Mouse (Mus musculus) gastrocnemius, adult 18-20 months (tissue): Measurements from ENCODE around the gene Depdc1b. TPM values are rescaled to one million over a fixed set of nuclear protein-coding genes. Genes with fewer than 3 reads are reported as not detected.

Experiments used
- DNase-seq: peaks from one replicate; pipeline ENCODE4 v3.0.0; 2021; ENCODE audit warnings: low spot score
- total RNA-seq, 2 experiments: library from RNA; stranded (reverse); gene quantifications; 2 replicates each; pipeline ENCODE4 v1.2.3; 2021

Gene Depdc1b
- total RNA-seq, 2 experiments from 2014 or later = not detected

DNA sequence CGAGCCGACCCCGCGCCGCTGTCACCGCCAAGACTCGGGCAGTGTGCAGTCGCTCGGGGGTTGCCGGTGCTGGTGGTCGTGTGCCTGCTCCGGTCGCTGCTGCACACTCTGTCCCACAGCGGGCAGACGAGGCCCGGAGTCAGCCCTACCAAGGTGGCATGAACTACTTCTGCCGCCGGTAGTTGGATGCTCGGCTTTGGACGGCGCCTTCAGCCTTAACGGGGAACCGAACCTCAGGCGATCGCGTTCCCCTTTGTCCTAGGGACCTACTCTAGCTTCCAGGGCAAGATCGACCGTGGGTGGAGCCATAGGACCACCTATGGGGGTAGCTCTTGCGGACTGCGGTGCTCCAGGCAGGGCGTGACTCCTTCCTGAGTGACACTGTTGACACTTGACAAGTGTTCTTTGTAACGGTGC lies 363 bp downstream of the Depdc1b start:
- no peak for DNase-seq

- DNase-seq = no peak
Measured at GRCm38 (mm10) chr13:108317414-108317813, 1.3 kb downstream of the Depdc1b start.

DNA sequence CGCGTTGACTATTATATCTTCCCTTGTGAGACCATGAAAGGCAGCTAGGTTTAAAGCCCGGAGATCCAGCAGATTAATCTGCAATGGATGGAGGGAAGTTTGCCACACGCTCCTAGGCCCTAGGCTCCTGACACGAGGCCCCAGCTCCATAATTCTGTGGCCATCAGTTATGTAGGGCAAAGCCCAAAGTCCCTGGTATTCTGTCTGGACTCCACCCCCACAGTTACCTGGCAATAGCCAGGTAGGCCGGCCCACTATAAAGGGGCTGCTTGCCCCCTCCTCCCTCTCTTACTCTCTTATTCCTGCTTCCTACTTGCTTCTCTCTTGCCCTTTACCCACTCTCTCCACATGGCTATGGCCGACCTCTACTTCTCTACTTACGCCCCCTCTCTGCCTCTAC lies 2.9 kb downstream of the Depdc1b start:
- no peak for DNase-seq

- DNase-seq = no peak
Measured at GRCm38 (mm10) chr13:108320216-108320615, 4.1 kb downstream of the Depdc1b start.

DNA sequence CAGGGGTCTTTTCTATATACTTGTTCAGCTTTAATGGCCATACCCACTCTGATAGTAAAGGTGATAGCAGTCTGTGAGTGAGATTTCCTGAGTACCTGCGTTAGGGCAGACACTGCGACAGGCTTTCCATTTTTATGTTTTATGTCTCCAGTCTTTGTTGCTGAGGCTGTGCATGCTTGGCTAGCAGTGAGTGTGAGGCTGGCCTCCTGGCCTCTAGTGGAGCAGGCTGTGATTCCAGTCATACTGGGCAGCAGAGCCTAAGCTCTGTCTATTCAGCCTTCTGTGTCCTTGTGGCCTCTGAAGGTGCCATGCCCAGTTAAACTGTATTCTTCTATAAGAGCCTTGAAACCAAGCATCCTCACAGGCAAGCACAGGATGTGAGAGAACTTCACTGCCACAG lies 6.3 kb downstream of the Depdc1b start:
- no peak for DNase-seq

DNA sequence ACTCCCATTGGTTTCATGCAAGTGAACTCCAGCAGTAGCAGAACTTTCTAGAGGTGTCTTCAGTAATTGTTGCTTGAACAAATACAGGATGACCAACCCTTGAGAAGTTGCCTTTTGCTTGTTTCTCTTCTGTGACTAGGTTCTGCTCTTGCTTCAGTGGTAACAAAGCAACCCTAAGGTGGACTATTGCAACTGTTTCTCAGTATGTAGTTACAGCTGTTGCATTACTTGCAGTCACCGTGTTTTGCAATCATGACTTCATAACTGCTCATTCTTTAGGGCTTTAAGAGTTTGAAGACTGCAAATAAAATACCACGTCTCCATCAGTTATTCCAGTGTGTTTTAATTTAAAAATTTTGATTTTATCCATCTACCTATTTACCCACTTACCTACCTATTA lies 7.2 kb downstream of the Depdc1b start:
- DNase-seq = no peak

- DNase-seq = no peak
Measured at GRCm38 (mm10) chr13:108323866-108324829, 8.0 kb downstream of the Depdc1b start.

GRCm38 (mm10) chr13:108325871-108326270 lies 9.7 kb downstream of the Depdc1b start:
- no peak for DNase-seq

DNA sequence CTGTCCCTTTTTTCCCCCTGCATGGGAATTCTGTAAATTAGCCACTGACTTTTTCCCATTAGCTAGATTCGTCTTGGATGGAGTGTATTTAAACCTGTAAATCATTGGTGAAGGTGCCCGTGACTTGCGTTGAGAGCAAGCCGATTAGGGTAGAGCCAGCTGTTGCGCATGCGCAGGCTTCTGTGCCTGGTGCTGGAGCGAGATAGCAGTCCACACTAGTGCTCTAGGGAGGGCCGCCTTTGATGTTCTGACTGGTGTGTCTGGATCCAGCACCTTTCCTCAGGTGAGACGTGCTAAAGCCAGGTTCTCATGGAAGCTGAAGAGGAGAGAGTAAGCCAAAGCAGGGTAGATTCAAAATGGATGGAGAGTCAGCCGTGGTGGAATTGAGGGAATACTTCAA lies 10.2 kb downstream of the Depdc1b start:
- DNase-seq = no peak

DNA sequence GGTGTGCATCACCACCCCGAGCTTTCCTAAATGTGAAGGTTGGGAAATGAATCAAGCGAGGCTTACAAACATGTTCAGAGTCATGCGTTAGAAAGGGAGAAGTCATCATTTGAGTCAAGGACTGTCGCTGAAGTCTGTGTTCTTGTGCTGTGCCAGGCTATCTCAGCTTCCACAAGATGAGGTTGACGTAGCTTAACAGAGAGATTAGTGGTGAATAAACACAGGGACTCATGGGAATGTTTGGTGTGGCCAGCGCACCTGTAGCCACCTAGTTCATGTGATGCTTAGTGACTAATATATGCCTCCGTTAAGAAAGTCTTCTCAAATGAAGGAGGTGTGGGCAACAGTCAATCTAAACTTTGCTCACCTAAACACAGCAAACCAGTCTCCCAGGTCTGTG lies 10.9 kb downstream of the Depdc1b start:
- DNase-seq = no peak

- DNase-seq = no peak
Measured at GRCm38 (mm10) chr13:108328406-108329180, 12.5 kb downstream of the Depdc1b start.

GRCm38 (mm10) chr13:108329693-108330092 lies 13.6 kb downstream of the Depdc1b start:
- no peak for DNase-seq

DNA sequence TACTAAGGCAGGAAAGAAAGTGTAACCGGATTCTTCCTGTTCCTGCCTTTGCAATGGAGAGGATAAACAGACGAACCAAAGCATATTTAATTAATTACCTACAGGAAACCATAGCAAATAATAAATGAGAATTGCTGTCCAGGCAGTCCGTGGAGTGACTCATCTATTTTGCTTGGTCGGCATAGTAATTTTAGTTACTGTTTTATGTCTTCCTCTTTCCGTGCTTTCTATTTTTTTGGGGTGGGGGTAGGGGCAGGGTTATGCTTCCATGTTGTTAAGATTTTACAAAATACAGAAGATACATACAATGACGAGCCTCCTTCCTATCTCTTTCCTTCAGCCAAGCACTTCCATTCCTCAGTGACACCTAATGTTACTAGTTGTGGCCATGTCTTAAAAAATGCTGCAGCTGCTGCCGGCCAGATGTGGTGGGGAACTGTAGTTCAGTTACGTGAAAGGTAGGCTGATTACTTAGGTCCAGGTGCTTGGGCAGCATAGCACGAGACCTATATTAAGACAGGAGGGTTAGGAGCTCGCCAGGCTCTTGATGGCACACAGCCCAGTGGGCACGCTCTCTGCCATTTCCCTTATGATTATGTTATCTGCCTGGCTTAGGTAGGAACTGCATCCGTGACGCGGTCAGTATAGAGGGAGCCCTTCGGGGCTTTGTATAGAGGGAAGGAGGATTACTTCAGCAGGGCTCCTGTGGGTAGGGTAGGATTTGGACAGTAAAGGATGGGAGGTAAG lies 19.3 kb downstream of the Depdc1b start:
- DNase-seq = no peak

DNA sequence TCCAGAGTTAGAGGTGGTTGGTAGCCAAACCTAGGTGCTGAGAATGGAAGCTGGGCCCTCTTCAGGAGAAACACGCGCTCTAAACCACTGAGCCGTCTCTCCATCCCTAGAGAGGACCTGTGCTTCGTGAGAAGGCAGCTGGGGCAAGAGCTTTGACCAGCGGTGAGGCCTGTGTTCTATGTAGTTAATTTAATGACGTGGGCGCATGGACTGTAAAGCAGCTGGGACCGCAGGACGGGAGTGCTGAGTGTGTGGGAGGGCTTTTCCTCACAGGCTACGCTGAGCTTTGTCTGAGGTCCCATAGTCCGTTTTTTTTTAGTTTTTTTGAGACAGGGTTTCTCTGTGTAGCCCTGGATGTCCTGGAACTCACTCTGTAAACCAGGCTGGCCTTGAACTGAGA lies 20.1 kb downstream of the Depdc1b start:
- DNase-seq = no peak

GRCm38 (mm10) chr13:108337340-108337739 lies 21.2 kb downstream of the Depdc1b start:
- DNase-seq = no peak

- DNase-seq = no peak
Measured at GRCm38 (mm10) chr13:108338076-108338836, 22.1 kb downstream of the Depdc1b start.

GRCm38 (mm10) chr13:108339907-108340596 lies 23.9 kb downstream of the Depdc1b start:
- no peak for DNase-seq

DNA sequence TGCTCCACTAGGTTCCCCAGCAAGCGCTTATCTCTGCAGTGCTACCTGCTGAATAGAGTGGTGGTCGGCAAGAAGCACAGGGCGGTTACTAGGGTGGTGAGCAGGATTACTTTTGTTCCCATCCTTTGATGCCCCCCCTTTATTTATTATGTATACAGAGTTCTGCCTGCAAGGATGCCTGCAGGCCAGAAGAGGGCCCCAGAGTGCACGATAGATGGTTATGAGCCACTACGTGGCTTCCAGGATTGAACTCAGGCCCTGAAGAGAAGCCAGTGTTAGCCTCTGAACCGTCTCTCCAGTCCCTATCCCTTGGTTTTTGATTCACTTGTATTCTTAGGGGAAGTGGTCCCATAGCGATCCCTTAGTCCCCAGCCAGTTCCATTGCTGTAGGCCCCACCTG lies 25.5 kb downstream of the Depdc1b start:
- no peak for DNase-seq

DNA sequence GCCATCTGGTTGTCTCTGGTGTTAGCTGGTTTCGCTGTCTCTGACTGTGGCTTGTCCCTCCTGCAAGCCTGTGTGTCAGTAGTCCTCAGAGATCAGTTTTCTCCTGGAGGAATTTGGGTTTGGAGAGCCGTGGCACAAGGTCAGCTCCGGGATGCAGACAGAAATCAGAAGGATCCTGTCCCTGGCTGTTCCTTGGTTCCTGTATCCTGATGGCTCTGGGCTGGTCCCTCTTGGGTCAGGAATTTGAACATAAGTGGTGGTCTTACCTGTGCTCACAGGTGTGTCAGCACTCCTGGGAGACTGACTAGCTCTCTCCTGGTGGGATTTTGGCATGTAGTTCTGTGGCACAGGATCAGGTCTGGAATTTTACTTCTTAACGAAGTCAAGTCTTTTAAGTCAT lies 29.6 kb downstream of the Depdc1b start:
- DNase-seq = no peak

GRCm38 (mm10) chr13:108347016-108347415 lies 30.9 kb downstream of the Depdc1b start:
- DNase-seq = no peak
